Mouse (Mus musculus): ENCODE measurements around the gene Tunar. TPM values are rescaled to one million over a fixed set of nuclear protein-coding genes. Genes with fewer than 3 reads are reported as not detected.

The Tunar gene
- total and polyA plus RNA-seq, 3 experiments: 0.11 TPM; not detected in 2

DNA sequence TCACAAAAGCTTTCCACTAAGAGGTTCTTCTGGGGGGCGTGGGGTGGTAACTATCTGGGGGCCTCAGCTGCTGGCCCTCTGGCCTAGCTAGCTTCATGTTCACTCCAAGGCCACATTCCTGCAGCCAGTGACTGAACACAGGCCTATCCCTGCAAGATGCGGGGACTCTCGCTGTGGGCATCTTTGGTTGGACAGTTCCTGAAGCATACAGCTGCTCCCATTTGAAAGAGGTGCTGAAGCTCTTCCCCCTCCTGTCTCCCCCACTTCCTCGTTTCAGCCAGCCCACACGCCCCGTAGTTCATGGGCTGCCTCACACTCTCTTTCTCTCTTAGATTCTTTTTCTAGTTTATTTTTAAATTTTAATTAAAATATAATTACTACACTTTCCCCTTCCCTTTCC, 72.3 kb downstream of the Tunar start:
- Histone ChIP-seq H3K9me3 (replicated peaks) (peaks cover 89% of the 10 kb centered on the region), H3K27me3 (ENCODE audit: insufficient read depth, low read length) (no peaks in the 10 kb centered on the region), H3K36me3 (replicated peaks) (no peaks in the 10 kb centered on the region), H3K4me1 (ENCODE audit: insufficient read depth, low read depth, low read length) (no peaks in the 10 kb centered on the region), H3K4me3 (ENCODE audit: low read depth, low read length) (no peak overlapping the region)
- no peak for TF ChIP-seq GATA2 (IDR thresholded peaks at IDR 0.05; ENCODE audit: borderline replicate concordance, low read depth, low read length)
- TF ChIP-seq GATA1 (IDR thresholded peaks at IDR 0.05; ENCODE audit: borderline replicate concordance, low read length): no peak
- TF ChIP-seq TAL1 (conservative IDR thresholded peaks at IDR 0.05; ENCODE audit: low read depth, low read length): no peak
- DNase-seq (ENCODE audit: low spot score) (no peak), ATAC-seq (ENCODE audit: extremely low read depth, insufficient number of reproducible peaks, low FRiP score, poor library complexity, severe bottlenecking) (no peak)

GRCm38 (mm10) chr12:105413909-105414308, 80.2 kb downstream of the Tunar start:
- H3K4me3 ChIP-seq (ENCODE audit: low read depth, low read length): no peak overlapping the region
- no peaks in the 10 kb centered on the region for H3K36me3 ChIP-seq (replicated peaks)
- DNase-seq (ENCODE audit: low spot score): no peak
- no peak for TF ChIP-seq TAL1 (conservative IDR thresholded peaks at IDR 0.05; ENCODE audit: low read depth, low read length)
- TF ChIP-seq CTCF (IDR thresholded peaks at IDR 0.05; ENCODE audit: low read depth, low read length): no peak
- no peak for TF ChIP-seq POLR2AphosphoS5 (IDR thresholded peaks at IDR 0.05; ENCODE audit: insufficient replicate concordance, low read depth, low read length)
- TF ChIP-seq GATA2 (IDR thresholded peaks at IDR 0.05; ENCODE audit: borderline replicate concordance, low read depth, low read length): no peak
- TF ChIP-seq GATA1 (IDR thresholded peaks at IDR 0.05; ENCODE audit: borderline replicate concordance, low read length): no peak
- H3K4me1 ChIP-seq (ENCODE audit: insufficient read depth, low read depth, low read length): no peaks in the 10 kb centered on the region
- H3K9me3 ChIP-seq (replicated peaks): peaks cover 90% of the 10 kb centered on the region
- H3K27me3 ChIP-seq (ENCODE audit: insufficient read depth, low read length): no peaks in the 10 kb centered on the region
- no peak for ATAC-seq (ENCODE audit: extremely low read depth, insufficient number of reproducible peaks, low FRiP score, poor library complexity, severe bottlenecking)

- Histone ChIP-seq H3K36me3 (replicated peaks) (no peaks in the 10 kb centered on the region), H3K9me3 (replicated peaks) (peaks cover 89% of the 10 kb centered on the region), H3K4me3 (ENCODE audit: low read depth, low read length) (no peak overlapping the region), H3K4me1 (ENCODE audit: insufficient read depth, low read depth, low read length) (no peaks in the 10 kb centered on the region), H3K27me3 (ENCODE audit: insufficient read depth, low read length) (no peaks in the 10 kb centered on the region)
- no peak for DNase-seq (ENCODE audit: low spot score)
- TF ChIP-seq GATA1 (IDR thresholded peaks at IDR 0.05; ENCODE audit: borderline replicate concordance, low read length): no peak
- no peak for TF ChIP-seq TAL1 (conservative IDR thresholded peaks at IDR 0.05; ENCODE audit: low read depth, low read length)
- no peak for TF ChIP-seq GATA2 (IDR thresholded peaks at IDR 0.05; ENCODE audit: borderline replicate concordance, low read depth, low read length)
- TF ChIP-seq POLR2AphosphoS5 (IDR thresholded peaks at IDR 0.05; ENCODE audit: insufficient replicate concordance, low read depth, low read length): no peak
- no peak for TF ChIP-seq CTCF (IDR thresholded peaks at IDR 0.05; ENCODE audit: low read depth, low read length)
- no peak for ATAC-seq (ENCODE audit: extremely low read depth, insufficient number of reproducible peaks, low FRiP score, poor library complexity, severe bottlenecking)
Observed at GRCm38 (mm10) chr12:105420476-105420875, 86.8 kb downstream of the Tunar start.

GRCm38 (mm10) chr12:105426541-105426940, 92.9 kb downstream of the Tunar start:
- no peak overlapping the region for H3K4me3 ChIP-seq (ENCODE audit: low read depth, low read length)
- DNase-seq (ENCODE audit: low spot score): no peak
- no peaks in the 10 kb centered on the region for H3K4me1 ChIP-seq (ENCODE audit: insufficient read depth, low read depth, low read length)
- H3K27me3 ChIP-seq (ENCODE audit: insufficient read depth, low read length): no peaks in the 10 kb centered on the region
- peaks cover 79% of the 10 kb centered on the region for H3K9me3 ChIP-seq (replicated peaks)
- ATAC-seq (ENCODE audit: extremely low read depth, insufficient number of reproducible peaks, low FRiP score, poor library complexity, severe bottlenecking): no peak
- no peak for TF ChIP-seq POLR2AphosphoS5 (IDR thresholded peaks at IDR 0.05; ENCODE audit: insufficient replicate concordance, low read depth, low read length)
- no peak for TF ChIP-seq TAL1 (conservative IDR thresholded peaks at IDR 0.05; ENCODE audit: low read depth, low read length)
- no peak for TF ChIP-seq CTCF (IDR thresholded peaks at IDR 0.05; ENCODE audit: low read depth, low read length)
- no peak for TF ChIP-seq GATA2 (IDR thresholded peaks at IDR 0.05; ENCODE audit: borderline replicate concordance, low read depth, low read length)
- no peak for TF ChIP-seq GATA1 (IDR thresholded peaks at IDR 0.05; ENCODE audit: borderline replicate concordance, low read length)
- no peaks in the 10 kb centered on the region for H3K36me3 ChIP-seq (replicated peaks)

- no peaks in the 10 kb centered on the region for H3K36me3 ChIP-seq (replicated peaks)
- H3K9me3 ChIP-seq (replicated peaks): peaks cover 77% of the 10 kb centered on the region
- ATAC-seq (ENCODE audit: extremely low read depth, insufficient number of reproducible peaks, low FRiP score, poor library complexity, severe bottlenecking) (no peak), DNase-seq (ENCODE audit: low spot score) (no peak)
- TF ChIP-seq TAL1 (conservative IDR thresholded peaks at IDR 0.05; ENCODE audit: low read depth, low read length) (no peak), GATA2 (IDR thresholded peaks at IDR 0.05; ENCODE audit: borderline replicate concordance, low read depth, low read length) (no peak), GATA1 (IDR thresholded peaks at IDR 0.05; ENCODE audit: borderline replicate concordance, low read length) (no peak), CTCF (IDR thresholded peaks at IDR 0.05; ENCODE audit: low read depth, low read length) (no peak), POLR2AphosphoS5 (IDR thresholded peaks at IDR 0.05; ENCODE audit: insufficient replicate concordance, low read depth, low read length) (no peak)
- H3K4me3 ChIP-seq (ENCODE audit: low read depth, low read length): no peak overlapping the region
- H3K27me3 ChIP-seq (ENCODE audit: insufficient read depth, low read length): no peaks in the 10 kb centered on the region
- no peaks in the 10 kb centered on the region for H3K4me1 ChIP-seq (ENCODE audit: insufficient read depth, low read depth, low read length)
Observed at GRCm38 (mm10) chr12:105427039-105427757, 93.5 kb downstream of the Tunar start.

- no peak for ATAC-seq (ENCODE audit: extremely low read depth, insufficient number of reproducible peaks, low FRiP score, poor library complexity, severe bottlenecking)
- Histone ChIP-seq H3K9me3 (replicated peaks) (peaks cover 59% of the 10 kb centered on the region), H3K27me3 (ENCODE audit: insufficient read depth, low read length) (no peaks in the 10 kb centered on the region), H3K36me3 (replicated peaks) (no peaks in the 10 kb centered on the region), H3K4me3 (ENCODE audit: low read depth, low read length) (no peak overlapping the region), H3K4me1 (ENCODE audit: insufficient read depth, low read depth, low read length) (no peaks in the 10 kb centered on the region)
- no peak for DNase-seq (ENCODE audit: low spot score)
- TF ChIP-seq GATA2 (IDR thresholded peaks at IDR 0.05; ENCODE audit: borderline replicate concordance, low read depth, low read length): no peak
- TF ChIP-seq CTCF (IDR thresholded peaks at IDR 0.05; ENCODE audit: low read depth, low read length): no peak
- no peak for TF ChIP-seq GATA1 (IDR thresholded peaks at IDR 0.05; ENCODE audit: borderline replicate concordance, low read length)
- TF ChIP-seq POLR2AphosphoS5 (IDR thresholded peaks at IDR 0.05; ENCODE audit: insufficient replicate concordance, low read depth, low read length): no peak
- no peak for TF ChIP-seq TAL1 (conservative IDR thresholded peaks at IDR 0.05; ENCODE audit: low read depth, low read length)
Observed at GRCm38 (mm10) chr12:105431872-105432271, 98.2 kb downstream of the Tunar start.

Data from G1E (cell line).